Mouse (Mus musculus): ENCODE data around the gene Reep1. TPM values are rescaled to one million over a fixed set of nuclear protein-coding genes. Genes with fewer than 3 reads are reported as not detected.

Gene Reep1
- polyA plus RNA-seq, 1 experiment from 2014 or later = 15.8 TPM

DNA sequence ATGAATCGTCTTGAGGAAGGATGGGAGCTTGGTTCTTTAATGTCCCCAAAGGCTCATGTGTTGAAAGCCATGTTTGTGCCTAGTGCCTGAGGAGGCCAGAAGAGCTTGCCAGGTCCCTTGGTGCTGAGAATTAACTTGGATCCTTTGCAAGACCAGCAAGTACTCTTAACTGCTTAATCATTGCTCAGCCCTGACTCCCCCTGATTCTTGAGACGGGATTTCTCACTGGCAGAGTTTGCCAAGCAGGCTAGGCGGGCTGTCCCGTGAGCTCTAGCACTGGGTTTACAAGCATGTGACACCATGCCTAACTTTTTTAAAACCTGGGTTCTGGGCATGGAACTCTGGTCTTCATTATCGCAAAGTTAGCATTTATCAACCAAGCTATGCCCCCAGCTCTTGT, 7.6 kb downstream of the Reep1 start:
- no peaks in the 10 kb centered on the region for H3K4me1 ChIP-seq
- no peak overlapping the region for H3K27ac ChIP-seq
- no peak overlapping the region for H3K4me3 ChIP-seq (replicated peaks)
- H3K9me3 ChIP-seq = no peaks in the 10 kb centered on the region
- no peak overlapping the region for H3K9ac ChIP-seq
- no peak overlapping the region for H3K4me2 ChIP-seq
- H3K36me3 ChIP-seq = no peaks in the 10 kb centered on the region
- ATAC-seq (ENCODE audit: insufficient read depth, low FRiP score, low read depth) = no peak
- WGBS = 69% methylated on average over 5 of the region's 5 CpGs
- H3K27me3 ChIP-seq (replicated peaks) = no peaks in the 10 kb centered on the region

DNA sequence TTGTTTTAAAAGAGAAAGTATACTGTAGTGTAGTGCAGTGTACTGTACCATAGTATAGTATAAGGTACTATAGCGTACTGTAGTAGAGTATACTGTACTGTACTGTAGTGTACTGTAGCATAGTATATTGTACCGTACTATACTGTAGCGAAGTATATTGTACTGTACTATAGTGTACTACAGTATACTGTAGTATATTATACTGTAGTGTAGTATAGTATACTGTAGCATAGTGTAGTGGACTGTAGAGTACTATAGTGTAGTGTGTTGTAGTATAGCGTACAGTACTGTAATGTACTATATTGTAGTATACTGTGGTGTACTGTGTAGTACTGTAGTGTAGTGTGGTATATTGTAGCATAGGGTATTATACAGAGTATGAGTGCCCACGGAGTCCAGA, 9.1 kb downstream of the Reep1 start:
- Histone ChIP-seq H3K4me1 (no peaks in the 10 kb centered on the region), H3K4me2 (no peak overlapping the region)

GRCm38 (mm10) chr6:71718322-71718721, 11.0 kb downstream of the Reep1 start:
- Histone ChIP-seq H3K36me3 (no peaks in the 10 kb centered on the region), H3K27ac (no peak overlapping the region), H3K4me2 (no peak overlapping the region), H3K9me3 (no peaks in the 10 kb centered on the region), H3K4me1 (no peaks in the 10 kb centered on the region), H3K9ac (no peak overlapping the region), H3K4me3 (replicated peaks) (no peak overlapping the region), H3K27me3 (replicated peaks) (no peaks in the 10 kb centered on the region)
- 67% methylated on average over 2 of the region's 2 CpGs for WGBS
- ATAC-seq (ENCODE audit: insufficient read depth, low FRiP score, low read depth) = no peak

More for the DNA sequence above, 9.1 kb downstream of the Reep1 start:
- Histone ChIP-seq H3K36me3 (no peaks in the 10 kb centered on the region), H3K9me3 (no peaks in the 10 kb centered on the region), H3K9ac (no peak overlapping the region), H3K27me3 (replicated peaks) (no peaks in the 10 kb centered on the region), H3K4me3 (replicated peaks) (no peak overlapping the region), H3K27ac (no peak overlapping the region)
- WGBS = 95% methylated on average over 5 of the region's 5 CpGs
- ATAC-seq (ENCODE audit: insufficient read depth, low FRiP score, low read depth) = no peak

GRCm38 (mm10) chr6:71719302-71719701, 11.9 kb downstream of the Reep1 start:
- WGBS = 85% methylated on average over 4 of the region's 4 CpGs
- no peak overlapping the region for H3K27ac ChIP-seq
- H3K4me2 ChIP-seq = no peak overlapping the region
- H3K4me3 ChIP-seq (replicated peaks) = no peak overlapping the region
- no peak for ATAC-seq (ENCODE audit: insufficient read depth, low FRiP score, low read depth)
- no peaks in the 10 kb centered on the region for H3K27me3 ChIP-seq (replicated peaks)
- no peaks in the 10 kb centered on the region for H3K9me3 ChIP-seq
- H3K36me3 ChIP-seq = no peaks in the 10 kb centered on the region
- H3K4me1 ChIP-seq = no peaks in the 10 kb centered on the region
- H3K9ac ChIP-seq = no peak overlapping the region

GRCm38 (mm10) chr6:71722988-71723387, 15.6 kb downstream of the Reep1 start:
- Histone ChIP-seq H3K4me3 (replicated peaks) (no peak overlapping the region), H3K27ac (no peak overlapping the region), H3K4me2 (no peak overlapping the region), H3K36me3 (no peaks in the 10 kb centered on the region), H3K9ac (no peak overlapping the region), H3K4me1 (no peaks in the 10 kb centered on the region), H3K9me3 (no peaks in the 10 kb centered on the region), H3K27me3 (replicated peaks) (no peaks in the 10 kb centered on the region)
- ATAC-seq (ENCODE audit: insufficient read depth, low FRiP score, low read depth) = no peak
- WGBS = 35% methylated on average over 2 of the region's 2 CpGs

GRCm38 (mm10) chr6:71723555-71723954, 16.2 kb downstream of the Reep1 start:
- no peaks in the 10 kb centered on the region for H3K36me3 ChIP-seq
- ATAC-seq (ENCODE audit: insufficient read depth, low FRiP score, low read depth) = no peak
- WGBS = 44% methylated on average over 4 of the region's 4 CpGs
- H3K4me1 ChIP-seq = no peaks in the 10 kb centered on the region
- no peak overlapping the region for H3K9ac ChIP-seq
- no peak overlapping the region for H3K27ac ChIP-seq
- H3K4me2 ChIP-seq = no peak overlapping the region
- no peaks in the 10 kb centered on the region for H3K27me3 ChIP-seq (replicated peaks)
- no peak overlapping the region for H3K4me3 ChIP-seq (replicated peaks)
- H3K9me3 ChIP-seq = no peaks in the 10 kb centered on the region

GRCm38 (mm10) chr6:71726710-71727109, 19.3 kb downstream of the Reep1 start:
- H3K9me3 ChIP-seq = no peaks in the 10 kb centered on the region
- ATAC-seq (ENCODE audit: insufficient read depth, low FRiP score, low read depth) = no peak; the same call in 1 of the 2 replicates
- H3K4me2 ChIP-seq = no peak overlapping the region
- no peak overlapping the region for H3K4me3 ChIP-seq (replicated peaks)
- no peaks in the 10 kb centered on the region for H3K4me1 ChIP-seq
- no peak overlapping the region for H3K27ac ChIP-seq
- no peak overlapping the region for H3K9ac ChIP-seq
- no peaks in the 10 kb centered on the region for H3K36me3 ChIP-seq
- H3K27me3 ChIP-seq (replicated peaks) = no peaks in the 10 kb centered on the region
- 54% methylated on average over 7 of the region's 7 CpGs for WGBS

- Histone ChIP-seq H3K27ac (no peak overlapping the region), H3K36me3 (no peaks in the 10 kb centered on the region), H3K4me1 (no peaks in the 10 kb centered on the region), H3K4me2 (no peak overlapping the region), H3K9me3 (no peaks in the 10 kb centered on the region), H3K4me3 (replicated peaks) (no peak overlapping the region), H3K9ac (no peak overlapping the region), H3K27me3 (replicated peaks) (no peaks in the 10 kb centered on the region)
- 61% methylated on average over 3 of the region's 3 CpGs for WGBS
- ATAC-seq (ENCODE audit: insufficient read depth, low FRiP score, low read depth) = no peak
Observed at GRCm38 (mm10) chr6:71728306-71728705, 20.9 kb downstream of the Reep1 start.

DNA sequence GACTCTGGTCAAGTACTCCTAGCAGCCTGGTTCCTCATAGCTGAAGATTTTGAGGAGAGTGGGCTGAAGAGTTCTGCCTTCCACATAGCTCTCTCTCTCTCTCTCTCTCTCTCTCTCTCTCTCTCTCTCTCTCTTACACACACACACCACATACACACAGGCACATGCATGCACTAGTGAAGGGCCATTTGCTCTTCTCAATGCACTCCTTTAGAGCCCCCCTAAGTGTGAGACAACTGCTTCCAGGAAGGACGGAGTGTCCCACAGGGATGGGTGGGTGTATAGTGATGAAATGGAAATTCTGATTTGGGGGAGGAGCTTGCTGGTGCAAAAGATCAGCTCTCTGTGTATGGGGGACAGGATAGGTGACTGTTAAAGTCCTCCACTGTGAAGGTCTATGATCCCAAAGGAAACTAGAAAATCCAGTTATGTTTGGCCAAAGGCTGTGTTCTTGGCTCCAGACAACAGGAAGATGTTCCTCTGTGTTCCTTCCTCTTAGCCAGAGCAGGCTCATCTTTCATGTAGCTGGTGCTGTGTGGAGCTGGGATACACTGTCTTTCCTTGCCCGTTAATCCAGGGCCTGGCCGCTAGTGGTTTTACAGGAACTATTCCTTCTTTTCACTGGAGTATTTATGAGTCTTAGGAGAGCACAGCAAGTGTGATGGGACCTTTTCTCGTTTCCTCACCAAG, 27.7 kb downstream of the Reep1 start:
- 36% methylated on average over 4 of the region's 4 CpGs for WGBS
- no peak overlapping the region for H3K9ac ChIP-seq
- H3K27ac ChIP-seq = no peak overlapping the region
- H3K9me3 ChIP-seq = no peaks in the 10 kb centered on the region
- no peak overlapping the region for H3K4me3 ChIP-seq (replicated peaks)
- 0 out of 2 replicates have a peak, but pooled peaks cover 3% of the 10 kb centered on the region for H3K4me1 ChIP-seq
- H3K4me2 ChIP-seq = no peak overlapping the region
- ATAC-seq (ENCODE audit: insufficient read depth, low FRiP score, low read depth) = no peak
- H3K36me3 ChIP-seq = no peaks in the 10 kb centered on the region
- no peaks in the 10 kb centered on the region for H3K27me3 ChIP-seq (replicated peaks)

DNA sequence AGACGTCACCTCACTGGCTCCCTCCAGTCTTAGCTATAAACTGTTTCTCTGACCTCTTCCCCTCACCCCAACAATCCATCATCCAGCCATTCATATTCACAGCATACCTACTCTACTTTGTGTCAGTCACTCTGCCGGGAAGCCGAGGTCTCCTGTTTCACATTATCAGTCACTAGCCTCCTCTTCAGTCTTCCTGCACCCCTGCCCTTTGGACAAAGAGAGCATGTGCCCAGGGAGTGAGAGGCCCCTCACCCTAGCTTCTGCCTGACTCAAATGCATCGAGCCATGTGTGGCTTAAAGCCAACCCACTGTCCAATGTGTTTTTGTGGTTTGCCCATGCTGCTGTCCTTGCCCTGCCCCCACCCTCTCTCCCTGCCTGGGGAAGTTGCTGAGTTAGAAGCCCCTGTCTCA, 28.2 kb downstream of the Reep1 start:
- H3K27ac ChIP-seq = no peak overlapping the region

DNA sequence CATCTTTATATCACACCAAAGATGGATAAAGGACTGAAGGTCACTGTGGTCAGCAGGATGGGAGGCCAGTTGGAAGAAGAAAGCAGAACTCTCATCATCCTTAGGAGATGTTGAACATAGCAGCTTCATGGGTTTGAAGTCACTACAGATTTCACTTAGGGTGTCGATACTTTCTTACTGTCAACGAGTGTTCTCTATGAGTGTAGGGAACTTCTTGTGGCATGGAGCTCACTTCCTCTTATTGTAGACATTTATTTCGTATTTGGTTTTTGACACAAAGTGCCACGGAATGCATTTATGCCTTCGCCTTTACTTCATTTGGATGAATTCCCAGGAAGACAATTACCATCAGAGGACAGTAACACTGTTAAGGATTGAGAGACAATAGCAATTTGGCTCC, 28.7 kb downstream of the Reep1 start:
- H3K27me3 ChIP-seq (replicated peaks) = no peaks in the 10 kb centered on the region

More for the DNA sequence above, 28.2 kb downstream of the Reep1 start:
- 16% methylated on average over 4 of the region's 4 CpGs for WGBS
- H3K4me2 ChIP-seq = no peak overlapping the region
- no peaks in the 10 kb centered on the region for H3K27me3 ChIP-seq (replicated peaks)
- H3K4me1 ChIP-seq = 0 out of 2 replicates have a peak, but pooled peaks cover 3% of the 10 kb centered on the region
- no peaks in the 10 kb centered on the region for H3K9me3 ChIP-seq
- no peak overlapping the region for H3K9ac ChIP-seq
- ATAC-seq (ENCODE audit: insufficient read depth, low FRiP score, low read depth) = no peak
- H3K4me3 ChIP-seq (replicated peaks) = no peak overlapping the region
- H3K36me3 ChIP-seq = no peaks in the 10 kb centered on the region

DNA sequence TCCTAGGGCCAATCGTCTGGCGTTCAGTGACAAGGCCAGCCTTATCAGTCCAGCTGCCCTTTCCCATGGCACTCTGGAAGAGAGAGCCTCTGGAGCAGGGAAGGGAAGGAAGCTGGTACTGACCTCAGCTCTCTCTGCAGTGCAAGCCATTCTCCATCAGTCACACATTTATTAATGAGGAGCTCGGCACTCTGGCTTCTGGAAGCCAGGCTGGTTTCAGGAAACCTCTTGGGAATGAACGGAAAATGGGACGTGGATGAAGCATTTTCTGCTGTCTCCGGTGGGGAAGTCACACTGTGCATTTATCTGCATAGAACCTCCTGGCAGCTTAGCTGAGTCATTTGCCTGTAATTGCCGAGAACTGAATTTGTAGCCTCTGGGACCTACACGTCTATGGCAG, 29.8 kb downstream of the Reep1 start:
- no peaks in the 10 kb centered on the region for H3K27me3 ChIP-seq (replicated peaks)
- peak; percentile 63; the same call in 1 of the 2 replicates for ATAC-seq (ENCODE audit: insufficient read depth, low FRiP score, low read depth)
- H3K9me3 ChIP-seq = no peaks in the 10 kb centered on the region
- no peak overlapping the region for H3K4me3 ChIP-seq (replicated peaks)
- no peak overlapping the region for H3K9ac ChIP-seq
- 70% methylated on average over 8 of the region's 8 CpGs for WGBS
- 0 out of 2 replicates have a peak, but pooled peaks cover 9% of the 10 kb centered on the region for H3K4me1 ChIP-seq
- no peak overlapping the region for H3K4me2 ChIP-seq
- no peak overlapping the region for H3K27ac ChIP-seq
- H3K36me3 ChIP-seq = no peaks in the 10 kb centered on the region

More for the DNA sequence above, 28.7 kb downstream of the Reep1 start:
- H3K27ac ChIP-seq = no peak overlapping the region
- H3K4me3 ChIP-seq (replicated peaks) = no peak overlapping the region
- no peaks in the 10 kb centered on the region for H3K36me3 ChIP-seq
- H3K9ac ChIP-seq = no peak overlapping the region
- WGBS = 80% methylated on average over 5 of the region's 5 CpGs
- H3K4me1 ChIP-seq = 0 out of 2 replicates have a peak, but pooled peaks cover 8% of the 10 kb centered on the region
- H3K9me3 ChIP-seq = no peaks in the 10 kb centered on the region
- no peak for ATAC-seq (ENCODE audit: insufficient read depth, low FRiP score, low read depth)
- H3K4me2 ChIP-seq = no peak overlapping the region

Measured in stomach, embryonic 15.5 days (tissue).